Mouse (Mus musculus) yolk sac, embryonic 10.5 days (tissue): Measurements from ENCODE around the gene Mpnd.

Source experiments
- DNase-seq: peaks from one replicate; pipeline ENCODE4 v3.0.0-alpha.2; 2017; ENCODE audit warnings: low spot score

Mpnd gene

DNA sequence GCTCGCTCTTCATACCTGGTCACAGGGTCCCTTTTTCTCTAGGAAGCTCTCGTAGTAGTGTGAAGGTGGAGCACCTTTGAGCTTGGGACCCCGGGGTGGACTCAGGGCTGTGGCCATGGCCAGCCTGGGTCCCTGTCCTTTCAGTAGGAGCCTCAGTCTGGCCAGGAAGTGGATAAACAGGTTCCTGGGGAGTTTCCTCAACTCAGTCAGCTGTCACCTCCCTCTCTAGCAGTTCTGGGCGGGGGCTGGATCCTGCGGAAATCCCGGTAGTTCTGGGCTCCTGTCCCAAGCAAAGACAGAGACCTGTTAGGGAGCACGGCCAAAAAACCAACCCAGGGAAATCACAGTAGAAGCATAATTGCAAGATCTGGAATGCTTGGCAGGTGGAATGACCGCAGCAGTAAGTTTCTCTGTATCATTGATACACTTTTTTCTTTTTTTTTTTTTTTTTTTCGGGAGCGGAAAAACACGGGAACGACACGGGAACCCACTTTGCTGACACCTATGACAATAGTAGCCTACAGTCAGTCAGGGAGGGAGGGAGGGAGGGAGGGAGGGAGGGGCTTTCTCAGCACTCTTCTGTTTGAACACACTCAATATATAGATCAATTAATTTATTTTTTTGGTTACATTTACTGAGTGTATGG lies at the start of gene Mpnd, which contains the start of gene Stap2:
Gene Mpnd, plus strand, starts transcription at position 297 of the 647 bp plus-strand sequence.
Gene Stap2, minus strand, starts transcription at position 170 of the 647 bp plus-strand sequence.
- DNase-seq, result peak; percentile 53

DNA sequence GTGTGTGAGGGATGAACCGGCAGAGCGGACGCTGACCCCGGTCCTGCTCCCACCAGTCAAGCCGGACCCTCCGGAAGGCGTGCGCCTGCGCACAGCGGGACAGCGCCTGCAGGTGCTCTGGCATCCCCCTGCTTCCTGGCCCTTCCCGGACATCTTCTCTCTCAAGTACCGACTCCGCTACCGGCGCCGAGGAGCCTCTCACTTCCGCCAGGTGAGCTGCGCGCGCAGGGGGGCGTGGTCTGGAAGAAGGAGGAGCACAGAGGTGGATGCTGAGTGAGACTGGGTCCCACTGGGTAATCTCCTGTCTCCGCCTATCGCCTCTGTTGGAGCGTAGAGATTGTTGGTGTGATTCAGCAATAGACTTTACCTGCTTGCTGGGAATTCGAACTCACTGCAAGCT lies 49.4 kb upstream of the Mpnd start:
- DNase-seq, result peak; percentile 86

DNA sequence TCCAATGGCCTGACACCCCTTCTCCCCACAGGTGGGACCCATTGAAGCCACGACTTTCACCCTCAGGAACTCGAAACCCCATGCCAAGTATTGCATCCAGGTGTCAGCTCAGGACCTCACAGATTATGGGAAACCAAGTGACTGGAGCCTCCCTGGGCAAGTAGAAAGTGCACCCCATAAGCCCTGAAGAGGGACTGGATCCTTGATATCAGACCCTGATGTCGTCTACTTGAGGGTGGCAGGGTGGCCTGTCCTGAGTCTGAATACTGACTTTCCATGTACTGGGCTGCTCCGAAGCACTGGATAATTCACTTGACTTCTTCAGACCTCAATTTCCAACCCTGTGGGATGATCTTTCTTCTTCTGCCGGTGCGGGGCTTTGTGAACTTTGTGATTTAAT lies 48.9 kb upstream of the Mpnd start:
- DNase-seq, result no peak

DNA sequence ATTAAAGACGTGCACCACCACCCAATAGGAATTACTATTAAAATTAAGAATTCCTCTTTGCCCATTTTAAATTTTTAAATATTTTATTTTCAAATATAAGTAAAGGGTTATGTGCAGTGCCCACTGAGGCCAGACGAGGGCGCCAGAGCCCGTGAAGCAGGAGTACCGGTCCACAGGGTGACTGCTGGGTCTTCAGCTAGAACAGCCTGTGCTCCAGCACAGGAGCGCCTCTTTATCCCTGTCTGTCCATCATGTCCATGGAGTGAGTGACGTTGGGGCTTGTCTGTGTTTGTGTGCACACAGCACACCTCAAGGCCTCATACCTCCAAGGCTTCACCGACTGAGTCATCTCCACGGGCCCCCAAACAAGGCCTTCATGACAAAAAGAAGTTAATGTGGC lies 48.3 kb upstream of the Mpnd start:
- DNase-seq, result peak; percentile 55

DNA sequence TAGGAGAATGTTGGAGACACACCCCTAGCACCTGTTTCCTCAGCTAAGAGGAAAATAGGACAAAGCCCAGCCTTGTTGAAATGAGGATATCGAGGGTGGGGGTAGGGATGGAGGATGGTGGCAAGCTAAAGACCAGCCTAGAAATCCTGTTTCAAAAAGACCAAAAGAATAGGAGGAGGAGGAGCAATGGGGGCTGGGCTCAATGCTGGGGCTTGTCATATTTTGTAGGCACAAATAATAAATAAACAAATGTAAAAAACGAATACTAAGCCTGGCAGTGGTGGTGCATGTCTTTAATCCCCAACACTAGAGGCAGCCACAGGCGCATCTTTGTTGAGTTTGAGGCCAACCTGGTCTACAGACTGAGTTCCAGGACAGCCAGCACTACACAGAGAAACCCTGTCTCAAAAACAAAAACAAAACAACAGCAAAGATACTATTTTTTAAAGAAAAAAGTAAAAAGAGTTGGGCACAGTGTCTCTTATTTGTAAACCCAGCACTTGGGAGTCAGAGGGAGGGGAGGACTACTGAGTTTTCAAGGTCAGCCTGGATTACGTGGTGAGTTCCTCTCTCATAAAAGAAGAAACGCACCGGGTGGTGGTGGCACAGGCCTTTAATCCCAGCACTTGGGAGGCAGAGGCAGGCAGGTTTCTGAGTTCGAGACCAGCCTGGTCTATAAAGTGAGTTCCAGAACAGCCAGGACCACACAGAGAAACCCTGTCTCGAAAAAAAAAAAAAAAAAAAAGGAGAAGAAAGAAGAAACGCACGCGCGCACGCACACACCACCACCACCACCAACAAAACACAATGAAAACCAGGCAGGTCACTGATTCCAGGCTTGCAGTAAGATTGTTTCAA lies 47.6 kb upstream of the Mpnd start:
- no peak for DNase-seq

DNA sequence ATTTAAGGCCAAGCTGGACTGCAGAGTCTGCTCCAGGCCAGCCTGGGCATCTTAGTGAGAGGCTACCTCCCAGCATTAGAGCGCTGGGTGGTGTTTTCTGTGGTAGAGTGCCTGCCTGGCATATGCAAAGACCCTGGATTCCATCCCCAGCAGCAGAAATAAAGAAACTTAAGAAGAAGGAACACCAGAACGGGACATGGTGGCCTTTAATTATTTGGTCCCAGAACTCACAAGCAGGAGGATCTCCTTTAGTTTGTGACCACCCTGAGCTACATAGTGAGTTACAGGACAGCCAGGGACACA lies 47.0 kb upstream of the Mpnd start:
- no peak for DNase-seq

DNA sequence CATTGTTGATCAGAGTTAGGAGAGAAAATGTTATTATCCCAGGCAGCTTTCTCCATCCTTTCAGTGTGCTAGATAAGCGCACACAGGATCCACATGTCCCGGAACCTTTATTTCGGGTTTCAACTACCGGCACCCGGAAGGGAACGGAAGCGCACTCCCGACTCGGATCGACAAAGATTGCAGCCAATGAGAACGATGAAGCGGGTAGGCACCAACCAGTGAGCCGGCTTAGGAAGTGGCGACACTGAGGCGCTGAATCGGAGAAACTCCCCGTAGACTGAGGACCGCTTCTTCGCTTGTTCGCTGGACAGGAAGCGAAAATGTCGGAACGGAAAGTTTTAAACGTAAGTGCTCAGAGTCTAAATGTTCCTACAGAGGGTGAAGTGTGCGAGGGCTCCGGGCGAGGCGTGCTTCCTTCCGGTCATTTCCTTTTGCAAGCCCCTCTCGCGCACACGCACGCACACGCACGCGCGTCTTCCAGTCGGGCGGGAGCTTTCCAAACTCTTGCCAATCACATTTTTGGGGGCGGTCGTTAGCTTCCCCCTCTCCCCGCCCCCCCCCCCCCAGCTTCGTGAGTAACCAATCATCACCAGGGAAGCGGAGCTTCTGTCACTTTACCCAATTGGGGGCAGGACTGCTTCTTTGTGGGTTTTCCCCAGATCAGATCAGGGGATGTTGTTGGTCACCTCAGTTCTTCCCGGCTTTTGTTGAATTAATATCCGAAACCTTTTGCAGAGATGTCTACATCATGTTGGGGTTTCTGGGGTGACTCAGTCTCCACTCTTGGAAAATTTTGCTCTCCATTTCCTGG lies 46.4 kb upstream of the Mpnd start, which contains the start of gene Yju2:
Gene Yju2, plus strand, starts transcription at position 182 of the 811 bp plus-strand sequence.
- DNase-seq, result peak; percentile 96

DNA sequence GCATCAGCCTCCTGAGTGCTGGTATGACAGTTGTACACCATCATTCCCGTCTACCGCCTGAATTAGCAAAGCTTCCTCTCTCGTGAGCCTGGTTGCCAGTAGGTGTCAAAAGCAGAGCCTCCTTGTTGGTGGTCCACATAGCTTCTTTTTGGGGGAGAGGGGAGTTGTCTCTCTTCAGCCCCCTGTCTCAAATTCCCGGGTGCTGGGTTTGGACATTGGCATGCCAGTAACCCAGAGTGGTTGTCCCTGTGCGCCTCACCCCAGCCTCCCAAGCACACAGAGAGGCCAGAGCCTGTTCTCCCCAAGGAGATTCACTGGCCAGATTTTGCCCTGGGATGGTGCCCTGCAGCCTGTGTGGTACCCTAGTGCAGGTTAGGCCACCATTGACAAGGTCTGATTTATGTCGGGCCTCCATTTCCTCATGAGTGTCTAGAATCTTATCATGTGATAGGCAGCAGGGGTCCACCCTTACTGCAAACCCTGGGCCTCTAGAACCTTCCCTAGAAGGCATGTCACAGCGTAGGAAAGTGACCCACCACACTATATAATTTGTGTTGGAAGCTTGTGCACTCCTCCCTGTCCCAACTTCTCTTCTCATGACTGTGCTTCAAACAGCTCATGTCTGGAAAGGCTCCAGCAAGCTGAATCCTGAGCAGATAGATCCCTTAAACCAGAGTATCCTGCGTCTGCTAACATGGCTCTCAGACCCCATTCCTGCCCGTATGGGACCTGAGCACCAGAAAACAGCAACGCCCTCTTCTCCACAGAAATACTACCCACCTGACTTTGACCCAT lies 45.4 kb upstream of the Mpnd start:
- no peak for DNase-seq

DNA sequence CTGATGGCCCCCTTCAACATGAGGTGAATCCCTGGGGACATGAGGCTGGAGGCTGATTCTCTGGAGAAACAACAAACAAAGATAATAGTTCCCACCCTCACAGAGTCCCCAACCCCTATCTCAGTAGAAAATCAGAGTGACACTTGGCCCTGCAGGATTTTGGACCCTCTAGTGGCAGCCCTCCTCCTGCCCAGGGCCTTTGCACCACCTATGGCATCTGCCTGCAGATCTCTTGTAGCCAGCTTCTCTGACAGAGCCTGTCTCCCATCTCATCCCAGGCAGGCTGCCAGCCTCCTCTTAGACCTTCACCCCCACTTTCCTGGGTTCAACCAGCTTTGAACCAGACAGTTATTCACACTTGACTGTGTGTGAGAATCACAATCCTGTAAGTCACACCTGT lies 44.7 kb upstream of the Mpnd start:
- no peak for DNase-seq

DNA sequence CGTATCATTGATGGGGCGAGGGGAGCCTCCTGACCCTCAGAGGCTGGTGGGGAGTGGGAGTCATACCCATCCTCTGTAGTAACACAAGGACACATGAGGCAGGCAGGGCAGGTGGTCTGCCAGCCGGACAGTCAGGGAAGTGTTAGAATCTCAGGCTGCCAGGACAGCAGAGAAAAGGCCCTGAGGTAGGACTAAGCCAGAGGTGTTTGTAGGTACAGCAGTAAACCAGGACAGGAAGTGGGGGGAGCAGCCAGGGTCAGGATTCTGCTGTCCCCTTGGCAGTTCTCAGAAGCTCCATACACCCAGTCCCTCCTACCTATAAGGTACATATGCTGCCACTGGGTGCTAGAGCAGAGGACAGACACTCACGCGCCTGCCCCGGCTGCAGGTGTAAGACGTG lies 43.9 kb upstream of the Mpnd start:
- DNase-seq, result no peak

DNA sequence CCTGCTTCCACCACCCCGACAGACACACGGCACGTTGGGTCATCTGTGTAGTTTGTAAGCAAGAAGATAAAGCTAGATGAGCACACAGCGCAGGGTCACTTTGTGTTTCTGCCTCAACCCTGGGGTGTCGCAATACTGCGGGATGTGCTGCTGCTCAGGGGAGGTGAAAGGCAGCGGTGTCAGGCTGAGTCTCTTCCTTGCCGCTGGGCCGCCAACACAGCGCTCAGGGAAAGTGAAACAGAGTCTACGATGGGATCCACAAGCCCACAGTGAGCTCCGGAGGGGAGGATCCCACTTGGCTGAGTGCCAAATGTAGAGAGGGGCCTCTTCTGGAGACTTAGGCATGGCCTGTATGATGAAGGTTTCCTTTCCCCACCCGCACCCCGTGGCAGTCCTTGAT lies 42.3 kb upstream of the Mpnd start:
- DNase-seq, result no peak

DNA sequence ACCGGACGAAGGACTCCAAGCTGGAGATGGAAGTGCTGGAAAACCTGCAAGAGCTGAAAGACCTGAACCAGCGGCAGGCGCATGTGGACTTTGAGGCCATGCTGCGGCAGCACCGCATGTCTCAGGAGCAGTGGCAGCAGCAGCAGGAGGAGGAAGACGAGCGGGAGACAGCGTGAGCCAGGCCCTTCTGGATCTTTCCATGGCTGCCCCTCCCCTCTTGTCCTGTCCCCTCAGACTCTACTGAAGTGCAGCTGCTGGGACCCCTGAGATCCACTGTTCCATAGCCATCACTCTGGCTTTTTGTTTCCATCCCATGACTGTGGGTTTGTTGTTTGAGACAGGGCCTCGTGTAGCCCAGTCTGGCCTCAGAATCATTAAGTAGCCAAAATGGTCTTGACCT lies 41.0 kb upstream of the Mpnd start:
- DNase-seq, result no peak

DNA sequence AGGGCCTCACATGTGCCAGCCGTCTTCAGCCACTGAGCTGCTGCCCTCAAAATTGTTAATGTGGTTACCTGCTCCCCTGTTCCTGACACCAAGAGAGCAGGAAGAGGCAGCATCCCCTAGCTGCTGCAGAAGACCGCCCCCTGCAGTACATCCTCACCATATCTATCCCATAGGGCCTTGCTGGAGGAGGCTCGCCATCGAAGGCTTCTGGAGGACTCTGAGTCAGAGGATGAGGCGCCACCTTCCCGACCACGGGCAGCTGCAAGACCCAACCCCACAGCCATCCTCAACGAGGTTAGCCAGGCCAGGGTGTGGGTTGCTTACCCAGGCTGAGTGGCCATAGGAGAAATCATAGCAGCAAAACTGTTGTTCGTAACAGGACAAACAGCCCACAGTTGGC lies 40.5 kb upstream of the Mpnd start:
- no peak for DNase-seq

DNA sequence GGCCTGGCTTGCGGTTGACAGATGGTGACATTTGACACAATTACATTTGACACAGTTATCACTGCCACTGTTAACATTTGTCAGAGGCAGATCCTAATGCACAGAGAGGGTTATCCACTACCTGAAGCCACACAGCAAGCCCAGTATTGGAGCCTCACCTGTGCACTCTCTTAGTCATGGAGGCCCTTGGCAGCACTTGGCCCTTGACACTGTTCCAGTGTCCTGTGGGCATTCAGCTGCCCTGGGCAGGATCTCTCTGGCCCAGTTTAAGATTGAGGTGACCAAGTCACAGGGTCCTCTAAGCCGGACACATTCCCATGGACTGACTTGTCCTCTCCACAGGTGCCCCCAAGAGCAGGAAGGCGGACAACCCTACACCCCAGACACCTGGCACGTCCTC lies 38.3 kb upstream of the Mpnd start:
- no peak for DNase-seq

DNA sequence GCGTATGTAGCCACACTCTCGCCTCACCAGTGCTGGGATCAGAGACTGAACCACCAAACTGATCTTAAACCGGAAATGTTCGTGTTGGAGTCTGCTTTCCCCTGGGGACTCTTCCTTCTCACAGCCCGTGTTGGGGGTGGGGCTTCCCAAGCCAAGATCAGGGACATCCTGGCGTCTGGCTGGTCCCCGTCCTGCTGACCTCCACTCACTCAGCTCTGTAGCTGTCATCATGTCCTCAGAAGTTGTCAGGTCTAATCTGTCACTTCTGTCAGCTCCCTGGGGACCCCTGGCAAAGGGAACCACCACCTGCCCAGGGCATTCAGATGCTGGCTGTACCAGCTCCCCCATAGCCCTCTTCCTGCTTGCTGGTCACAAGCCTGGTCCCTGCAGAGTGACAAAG lies 37.3 kb upstream of the Mpnd start:
- no peak for DNase-seq

DNA sequence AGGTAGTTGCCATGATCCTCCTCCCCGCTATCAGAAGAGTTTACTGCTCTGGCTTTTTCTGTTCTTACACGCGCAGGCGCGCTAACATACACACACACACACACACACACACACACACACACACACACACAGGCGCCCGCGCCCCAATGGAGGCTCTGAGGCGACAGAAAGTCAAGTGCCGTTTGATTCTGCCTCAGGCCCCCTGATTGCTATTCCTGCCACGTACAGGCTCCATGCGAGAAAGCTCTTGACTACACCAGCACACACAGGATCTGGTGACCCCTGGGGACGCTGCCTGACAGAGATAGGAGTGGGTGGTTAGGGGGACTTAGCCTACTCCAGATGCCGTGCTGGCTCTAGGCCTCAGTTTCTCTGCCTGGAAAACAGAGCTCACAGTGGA lies 36.0 kb upstream of the Mpnd start:
- DNase-seq, result no peak

DNA sequence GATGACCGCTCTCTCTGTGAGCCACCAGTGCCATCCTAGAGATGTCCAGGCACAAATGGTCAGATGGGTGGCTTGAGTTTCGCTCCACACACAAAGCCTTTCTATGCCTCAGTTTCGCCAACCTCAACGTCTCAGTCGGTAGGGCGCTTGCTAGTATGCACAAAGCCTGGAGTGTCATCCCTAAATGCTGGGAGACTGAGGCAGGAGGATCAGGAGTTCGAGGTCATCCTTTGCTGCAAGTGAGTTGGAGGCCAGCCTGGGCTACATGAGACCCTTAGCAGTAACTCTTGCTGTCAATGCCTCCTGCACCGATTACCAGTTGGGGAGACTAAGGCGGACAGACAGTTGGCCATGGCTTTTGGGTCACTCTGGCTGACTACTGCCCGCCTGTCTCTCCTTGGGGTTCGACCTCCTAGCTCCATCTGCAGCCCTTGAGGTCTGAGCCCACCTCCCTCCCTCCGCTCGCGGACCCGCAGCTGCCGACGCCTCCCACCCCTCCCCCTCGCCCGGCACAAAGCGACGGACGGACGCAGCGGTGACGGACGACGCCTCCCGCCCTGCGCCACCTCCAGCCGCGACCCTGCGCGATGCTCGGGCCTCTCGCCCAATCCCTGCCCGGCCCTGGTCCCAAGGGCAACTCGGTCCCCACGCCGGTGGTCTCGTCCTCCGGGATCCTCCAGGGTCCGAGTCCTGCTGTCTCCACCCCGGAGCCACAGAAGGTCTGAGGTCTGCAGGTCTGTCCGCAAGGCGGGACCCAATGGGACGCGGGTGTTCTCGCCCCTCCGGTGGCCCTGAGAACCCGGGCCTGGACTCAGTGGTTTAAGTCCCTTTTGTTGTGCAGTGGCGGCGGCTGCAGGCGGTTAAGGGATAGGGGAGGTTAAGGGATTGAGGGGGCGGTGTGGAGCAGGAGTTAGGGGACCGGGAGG lies 35.3 kb upstream of the Mpnd start, which contains the start of gene Shd:
Gene Shd, plus strand, starts transcription at position 502 of the 926 bp plus-strand sequence.
- peak; percentile 42 for DNase-seq

DNA sequence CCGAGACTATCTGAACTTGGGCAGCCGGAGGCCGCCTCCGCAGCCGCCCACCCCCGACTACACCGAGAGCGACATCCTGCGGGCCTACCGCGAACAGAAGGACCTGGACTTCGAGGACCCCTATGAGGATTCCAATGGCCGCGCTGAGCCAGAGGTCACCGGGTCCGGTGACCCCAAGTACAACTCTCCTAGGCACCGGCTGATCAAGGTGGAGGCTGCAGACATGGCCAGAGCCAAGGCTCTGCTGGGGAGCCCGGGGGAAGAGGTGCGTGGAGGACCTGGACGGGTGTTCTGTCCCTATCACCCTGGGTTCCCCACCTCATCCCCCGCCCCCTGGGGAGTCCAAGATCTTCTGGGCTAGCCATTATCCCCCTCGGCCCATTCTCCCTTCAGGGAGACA lies 34.1 kb upstream of the Mpnd start:
- no peak for DNase-seq

DNA sequence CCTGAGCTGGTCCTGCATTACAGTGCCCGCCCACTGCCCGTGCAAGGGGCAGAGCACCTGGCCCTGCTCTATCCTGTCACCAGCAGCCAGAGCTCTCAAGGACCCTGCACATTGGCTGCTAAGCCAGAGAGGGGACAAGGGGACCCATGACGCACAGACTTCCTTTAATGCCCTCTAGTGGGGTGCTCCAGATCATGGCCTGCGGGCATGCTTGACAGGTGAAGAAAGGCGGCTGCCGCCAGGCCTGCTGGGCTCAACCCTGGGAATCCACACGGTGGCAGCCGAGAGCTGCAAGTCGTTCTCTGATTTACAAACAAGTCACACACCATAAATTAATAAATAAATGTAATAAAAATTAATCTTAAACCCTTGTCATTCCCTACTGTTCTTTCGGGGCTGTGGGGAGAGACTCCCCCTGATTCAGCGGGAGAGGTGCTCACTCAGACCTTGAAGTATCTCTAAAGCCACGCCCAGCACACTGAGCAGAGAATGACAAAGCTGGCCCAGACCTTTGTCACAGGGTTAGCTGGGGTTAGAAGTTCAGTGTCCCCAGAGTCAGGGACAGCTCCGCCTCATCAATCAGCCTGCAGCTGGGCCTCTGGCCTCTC lies 29.2 kb upstream of the Mpnd start:
- peak; percentile 72 for DNase-seq

DNA sequence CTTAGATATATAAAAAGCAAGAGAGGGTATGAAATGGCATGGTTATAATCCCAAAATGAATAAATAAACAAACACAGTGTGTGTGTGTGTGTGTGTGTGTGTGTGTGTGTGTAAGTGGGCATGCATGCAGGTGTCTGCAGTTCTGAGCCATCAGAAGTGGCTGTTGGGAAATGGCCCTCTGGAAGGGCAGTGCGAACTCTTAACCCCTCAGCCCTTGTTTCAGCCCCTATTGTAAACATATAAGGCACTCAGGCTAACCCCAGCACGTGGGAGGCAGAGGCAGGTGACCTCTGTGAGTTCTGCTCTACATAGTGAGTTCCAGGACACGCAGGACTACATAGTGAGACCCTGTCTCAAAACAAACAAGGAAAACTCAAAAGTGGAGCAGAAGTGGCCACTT lies 28.2 kb upstream of the Mpnd start:
- peak; percentile 42 for DNase-seq
